Mouse (Mus musculus) thymus, adult 2 months (tissue): ENCODE results near the gene Taf13. TPM values are rescaled to one million over a fixed set of nuclear protein-coding genes. Genes with fewer than 3 reads are reported as not detected.
"Not testable (repeated sequence)": the region's sequence is repeated elsewhere in the genome, so short reads cannot be mapped to it uniquely, and the experiment has no call there.

Experiments used
- DNase-seq: peaks from one replicate; pipeline ENCODE4 v3.0.0; 2021
- H3K27ac ChIP-seq: fragments of 200-500 bp; 2 replicates; pipeline ENCODE4 v1.5.1; 2012; ENCODE audit warnings: low read length, control low read depth; ENCODE audit not compliant: control insufficient read depth, insufficient read depth
- H3K27me3 ChIP-seq: fragments of 200-500 bp; 2 replicates; pipeline ENCODE4 v1.6.1; 2012; ENCODE audit warnings: mild to moderate bottlenecking, low read length, moderate library complexity, mixed read lengths; ENCODE audit not compliant: control insufficient read depth, insufficient read depth
- H3K36me3 ChIP-seq: fragments of 200-500 bp; 2 replicates; pipeline ENCODE4 v1.6.1; 2012; ENCODE audit warnings: mild to moderate bottlenecking, low read length, moderate library complexity; ENCODE audit not compliant: control insufficient read depth, insufficient read depth
- H3K4me1 ChIP-seq: fragments of 200-500 bp; replicated peaks from 2 replicates; pipeline ENCODE4 v1.6.1; 2012; ENCODE audit warnings: low read length; ENCODE audit not compliant: control insufficient read depth, insufficient read depth
- H3K4me3 ChIP-seq: fragments of 200-500 bp; 2 replicates; pipeline ENCODE4 v1.5.1; 2012; ENCODE audit warnings: mild to moderate bottlenecking, low read length, control low read depth, moderate library complexity; ENCODE audit not compliant: control insufficient read depth, insufficient read depth
- CTCF ChIP-seq: fragments of 200-500 bp; IDR thresholded peaks from 2 replicates; pipeline ENCODE4 v1.5.1; 2012; ENCODE audit warnings: mild to moderate bottlenecking, control low read depth, low read length, moderate library complexity, borderline replicate concordance; ENCODE audit not compliant: control insufficient read depth, poor library complexity, insufficient read depth; ENCODE audit errors: extremely low read depth
- POLR2A ChIP-seq: fragments of 200-500 bp; IDR thresholded peaks from 2 replicates; pipeline ENCODE4 v1.6.1; 2012; ENCODE audit warnings: mild to moderate bottlenecking, low read length, control low read depth, moderate library complexity; ENCODE audit not compliant: control insufficient read depth, poor library complexity, insufficient read depth; ENCODE audit errors: extremely low read depth
- WGBS: fragments of 180-500 bp; shearing (Covaris S2); methylation state at CpG from one replicate; pipeline ENCODE4 v1.1.7; 2018; 5-methylcytosine and 5-hydroxymethylcytosine counted together
- polyA plus RNA-seq: library from polyadenylated mRNA; depleted of rRNA; stranded (reverse); fragments of >200 nt; gene quantifications from 2 replicates; pipeline ENCODE4 v1.2.3, GENCODE M21; 2012

Gene Taf13
- polyA plus RNA-seq, 1 experiment, result 4.5 TPM

- Histone ChIP-seq H3K27me3 (no peaks in the 10 kb centered on the region), H3K27ac (peak within 1 kb of the TSS; percentile 90), H3K4me1 (peaks cover 2% of the 10 kb centered on the region; the same call in 1 of the 2 replicates), H3K4me3 (peak within 1 kb of the TSS; percentile 84), H3K36me3 (peaks cover 15% of the 10 kb centered on the region)
- DNase-seq, result peak; percentile 97
- TF ChIP-seq CTCF, result peak; percentile 35; the same call in 1 of the 2 replicates
- peak; percentile 52; the same call in 1 of the 2 replicates for TF ChIP-seq POLR2A
- under 1% methylated on average over 45 of the region's 45 CpGs for WGBS
Observed at GRCm38 (mm10) chr3:108562133-108562730, 9.3 kb upstream of the Taf13 start, which contains the start of gene Tmem167b. Tmem167b (minus strand) TSS chr3:108562466.

- peak; percentile 39 for DNase-seq
- under 1% methylated on average over 15 of the region's 15 CpGs for WGBS
- no peaks in the 10 kb centered on the region for H3K27me3 ChIP-seq
Observed at GRCm38 (mm10) chr3:108562777-108563271, 8.7 kb upstream of the Taf13 start.

GRCm38 (mm10) chr3:108563309-108563708 is 8.2 kb upstream of the Taf13 start:
- Histone ChIP-seq H3K36me3 (peaks cover 11% of the 10 kb centered on the region), H3K27me3 (no peaks in the 10 kb centered on the region), H3K4me3 (no peak overlapping the region), H3K4me1 (peaks cover 2% of the 10 kb centered on the region; the same call in 1 of the 2 replicates), H3K27ac (peak overlapping the region; percentile 90)
- TF ChIP-seq POLR2A, result no peak
- no peak for TF ChIP-seq CTCF
- DNase-seq, result peak; percentile 82
- WGBS, result 2% methylated on average over 4 of the region's 4 CpGs

More at GRCm38 (mm10) chr3:108562777-108563271, 8.7 kb upstream of the Taf13 start:
- H3K4me3 ChIP-seq, result peak overlapping the region; percentile 32
- H3K4me1 ChIP-seq, result peaks cover 2% of the 10 kb centered on the region; the same call in 1 of the 2 replicates
- TF ChIP-seq POLR2A (no peak), CTCF (no peak)
- H3K27ac ChIP-seq, result peak overlapping the region; percentile 90
- peaks cover 15% of the 10 kb centered on the region for H3K36me3 ChIP-seq

- Histone ChIP-seq H3K4me1 (peaks cover 4% of the 10 kb centered on the region), H3K36me3 (no peaks in the 10 kb centered on the region), H3K4me3 (no peak overlapping the region), H3K27ac (no peak overlapping the region), H3K27me3 (no peaks in the 10 kb centered on the region)
- WGBS, result 80% methylated on average over 15 of the region's 15 CpGs
- no peak for DNase-seq
- TF ChIP-seq CTCF, result no peak
- no peak for TF ChIP-seq POLR2A
Observed at GRCm38 (mm10) chr3:108567990-108568877, 3.3 kb upstream of the Taf13 start.

- 55% methylated on average over 3 of the region's 3 CpGs for WGBS
- H3K27ac ChIP-seq, DNase-seq, H3K36me3 ChIP-seq, H3K4me3 ChIP-seq, H3K27me3 ChIP-seq, H3K4me1 ChIP-seq: not testable (repeated sequence)
Observed at GRCm38 (mm10) chr3:108569636-108570035, 1.9 kb upstream of the Taf13 start.

- Histone ChIP-seq H3K4me1 (peaks cover 4% of the 10 kb centered on the region), H3K4me3 (no peak overlapping the region), H3K36me3 (no peaks in the 10 kb centered on the region), H3K27me3 (no peaks in the 10 kb centered on the region), H3K27ac (no peak overlapping the region)
- whole genome bisulfite sequencing, result 85% methylated on average over 14 of the region's 14 CpGs
- TF ChIP-seq CTCF (no peak), POLR2A (no peak)
- DNase-seq, result no peak
Observed at GRCm38 (mm10) chr3:108570813-108571212, 685 bp upstream of the Taf13 start.
